35 mouse cellular contexts compared by ENCODE assay signal in genomic region chr11:119812093-119812492, GRCm38 (mm10).
"Had no signal": no experiment of that assay in that cellular context is flagged by ENCODE, and none has a peak within 500 bp of the region (broad histone marks: within the 10 kb centered on the region; RNA-seq: fewer than 3 reads in every experiment).

No protein-coding gene starts in this region.

- H3K9me3 ChIP-seq: heart, embryonic 10.5 days; heart, embryonic 12.5 days; heart, embryonic 13.5 days; heart, embryonic 15.5 days; hindbrain, embryonic 10.5 days; hindbrain, embryonic 12.5 days; hindbrain, embryonic 13.5 days; hindbrain, embryonic 15.5 days; intestine, embryonic 15.5 days; kidney, embryonic 15.5 days had no signal

- DNase-seq: heart, postnatal 10 days; heart, postnatal 14 days; heart, postnatal 36 days; heart, postnatal 4 days; kidney, adult 11 months; kidney, adult 18-20 months; kidney, adult 2 months; kidney, adult 8-10 months; kidney, adult 9 months; kidney, postnatal 10 days; kidney, postnatal 14 days; kidney, postnatal 25 days; kidney, postnatal 36 days; kidney, postnatal 4 days; layer of hippocampus, adult 9-11 months; layer of hippocampus, postnatal 36 days had no signal

- ATAC-seq: hindbrain, embryonic 16.5 days; hindbrain, postnatal 0 days; inflammation-experienced regulatory T-cells, adult 6 months; intestine, embryonic 15.5 days; intestine, embryonic 16.5 days; intestine, postnatal 0 days had no signal

- H3K4me2 ChIP-seq: heart, embryonic 11.5 days; heart, embryonic 12.5 days; heart, embryonic 13.5 days; heart, embryonic 15.5 days; hindbrain, embryonic 12.5 days; hindbrain, embryonic 13.5 days; hindbrain, embryonic 14.5 days; hindbrain, embryonic 15.5 days; intestine, embryonic 15.5 days; kidney, embryonic 15.5 days had no signal

- H3K4me1 ChIP-seq: kidney, embryonic 15.5 days had no signal

- H3K27me3 ChIP-seq: heart, embryonic 12.5 days; heart, embryonic 13.5 days; heart, embryonic 15.5 days; hindbrain, embryonic 12.5 days; hindbrain, embryonic 13.5 days; hindbrain, embryonic 15.5 days; intestine, embryonic 15.5 days; kidney, embryonic 15.5 days had no signal

- H3K9ac ChIP-seq: heart, embryonic 12.5 days; heart, embryonic 13.5 days; heart, embryonic 15.5 days; hindbrain, embryonic 12.5 days; hindbrain, embryonic 13.5 days; hindbrain, embryonic 14.5 days; hindbrain, embryonic 15.5 days; intestine, embryonic 15.5 days; kidney, embryonic 15.5 days had no signal

- H3K4me3 ChIP-seq: heart, embryonic 10.5 days; heart, embryonic 12.5 days; heart, embryonic 13.5 days; heart, embryonic 15.5 days; hindbrain, embryonic 10.5 days; hindbrain, embryonic 12.5 days; hindbrain, embryonic 13.5 days; hindbrain, embryonic 15.5 days; intestine, embryonic 15.5 days; kidney, embryonic 15.5 days; layer of hippocampus, adult 2 months had no signal

- H3K27ac ChIP-seq: heart, embryonic 10.5 days; heart, embryonic 13.5 days; heart, embryonic 15.5 days; hindbrain, embryonic 10.5 days; hindbrain, embryonic 12.5 days; hindbrain, embryonic 14.5 days; hindbrain, embryonic 15.5 days; hindbrain, postnatal 0 days; intestine, embryonic 15.5 days; kidney, embryonic 15.5 days; kidney, postnatal 0 days had no signal
